Mouse (Mus musculus) kidney, embryonic 16.5 days (tissue): ENCODE results near the gene Trpc4ap. TPM values are rescaled to one million over a fixed set of nuclear protein-coding genes. Genes with fewer than 3 reads are reported as not detected.
"Not testable (repeated sequence)": the region's sequence is repeated elsewhere in the genome, so short reads cannot be mapped to it uniquely, and the experiment has no call there.

Experiments
- ATAC-seq: fragments of 200-750 bp; cut with Nextera tagmentation; 2 replicates; pipeline ENCODE4 v1.8.0; 2017; ENCODE audit warnings: moderate TSS enrichment; ENCODE audit not compliant: low FRiP score, low TSS enrichment
- H3K27ac ChIP-seq: fragments of 300-500 bp; sonication (generic); 2 replicates; pipeline ENCODE4 v1.5.1; 2014; ENCODE audit warnings: low read length
- H3K27me3 ChIP-seq: fragments of 300-500 bp; sonication (generic); 2 replicates; pipeline ENCODE4 v1.6.1; 2014; ENCODE audit warnings: low read length, control low read depth, mixed read lengths; ENCODE audit not compliant: insufficient read depth
- H3K36me3 ChIP-seq: fragments of 300-500 bp; sonication (generic); 2 replicates; pipeline ENCODE4 v1.6.1; 2014; ENCODE audit warnings: low read length, control low read depth, mixed read lengths; ENCODE audit not compliant: insufficient read depth
- H3K4me1 ChIP-seq: fragments of 300-500 bp; sonication (generic); 2 replicates; pipeline ENCODE4 v1.6.1; 2014; ENCODE audit warnings: low read length, control low read depth, mixed read lengths; ENCODE audit not compliant: insufficient read depth
- H3K4me2 ChIP-seq: fragments of 300-500 bp; sonication (generic); replicated peaks from 2 replicates; pipeline ENCODE4 v1.6.1; 2014; ENCODE audit warnings: low read depth, low read length
- H3K4me3 ChIP-seq: fragments of 300-500 bp; sonication (generic); 2 replicates; pipeline ENCODE4 v1.5.1; 2014; ENCODE audit warnings: mild to moderate bottlenecking, low read length
- H3K9ac ChIP-seq: fragments of 300-500 bp; sonication (generic); replicated peaks from 2 replicates; pipeline ENCODE4 v1.6.1; 2014; ENCODE audit warnings: low read length
- H3K9me3 ChIP-seq: fragments of 300-500 bp; sonication (generic); 2 replicates; pipeline ENCODE4 v1.6.1; 2016; ENCODE audit warnings: low read length, control low read depth
- WGBS: fragments of 180-500 bp; shearing (Covaris S2); extraction: QIAGEN DNeasy Blood & Tissue Kit; methylation state at CpG from one replicate; pipeline ENCODE4 v1.1.7; 2014; 5-methylcytosine and 5-hydroxymethylcytosine counted together
- polyA plus RNA-seq: library from polyadenylated mRNA; unstranded; fragments of >200 nt; fragmentation: Nextera tagmentation; extraction: Ambion mirVana; gene quantifications from 2 replicates; pipeline ENCODE4 v1.2.1, GENCODE M21; 2015

The Trpc4ap gene
- polyA plus RNA-seq, 1 experiment from 2014 or later, result 135 TPM

GRCm38 (mm10) chr2:155724526-155724925, 32.3 kb upstream of the Trpc4ap start:
- 79% methylated on average over 6 of the region's 6 CpGs for WGBS
- no peak for ATAC-seq
- H3K9me3 ChIP-seq, result no peaks in the 10 kb centered on the region
- no peaks in the 10 kb centered on the region for H3K36me3 ChIP-seq
- no peak overlapping the region for H3K27ac ChIP-seq
- no peak overlapping the region for H3K4me3 ChIP-seq
- no peak overlapping the region for H3K9ac ChIP-seq
- no peaks in the 10 kb centered on the region for H3K27me3 ChIP-seq
- no peak overlapping the region for H3K4me2 ChIP-seq
- peaks cover 8% of the 10 kb centered on the region for H3K4me1 ChIP-seq

- Histone ChIP-seq H3K4me1 (peaks cover 8% of the 10 kb centered on the region), H3K27ac (no peak overlapping the region), H3K9ac (no peak overlapping the region), H3K4me2 (no peak overlapping the region), H3K4me3 (no peak overlapping the region), H3K27me3 (no peaks in the 10 kb centered on the region), H3K9me3 (no peaks in the 10 kb centered on the region), H3K36me3 (no peaks in the 10 kb centered on the region)
- 75% methylated on average over 5 of the region's 5 CpGs for WGBS
- no peak for ATAC-seq
These were observed 31.9 kb upstream of the Trpc4ap start for GRCm38 (mm10) chr2:155724036-155724435.

- no peak for ATAC-seq
- Histone ChIP-seq H3K9ac (no peak overlapping the region), H3K4me2 (no peak overlapping the region), H3K27me3 (no peaks in the 10 kb centered on the region), H3K36me3 (peaks cover 5% of the 10 kb centered on the region; the same call in 1 of the 2 replicates), H3K4me3 (no peak overlapping the region), H3K27ac (no peak overlapping the region), H3K4me1 (no peaks in the 10 kb centered on the region), H3K9me3 (no peaks in the 10 kb centered on the region)
- WGBS, result 82% methylated on average over 5 of the region's 5 CpGs
These were observed 28.4 kb upstream of the Trpc4ap start for GRCm38 (mm10) chr2:155720585-155720984.

- no peak overlapping the region for H3K4me2 ChIP-seq
- ATAC-seq, result no peak
- peaks cover 12% of the 10 kb centered on the region; the same call in 1 of the 2 replicates for H3K36me3 ChIP-seq
- no peak overlapping the region for H3K9ac ChIP-seq
- H3K27ac ChIP-seq, result no peak overlapping the region
- no peaks in the 10 kb centered on the region for H3K9me3 ChIP-seq
- H3K4me1 ChIP-seq, result no peaks in the 10 kb centered on the region
- WGBS, result 86% methylated on average over 12 of the region's 12 CpGs
- no peaks in the 10 kb centered on the region for H3K27me3 ChIP-seq
- no peak overlapping the region for H3K4me3 ChIP-seq
These were observed 25.2 kb upstream of the Trpc4ap start for GRCm38 (mm10) chr2:155717082-155717990.

GRCm38 (mm10) chr2:155710557-155710956, 18.4 kb upstream of the Trpc4ap start:
- 91% methylated on average over 11 of the region's 11 CpGs for WGBS
- ATAC-seq, result no peak
- no peak overlapping the region for H3K9ac ChIP-seq
- no peaks in the 10 kb centered on the region for H3K9me3 ChIP-seq
- H3K4me1 ChIP-seq, result no peaks in the 10 kb centered on the region
- H3K27me3 ChIP-seq, result no peaks in the 10 kb centered on the region
- H3K4me2 ChIP-seq, result no peak overlapping the region
- no peak overlapping the region for H3K4me3 ChIP-seq
- no peak overlapping the region for H3K27ac ChIP-seq
- peaks cover 26% of the 10 kb centered on the region; the same call in 1 of the 2 replicates for H3K36me3 ChIP-seq

GRCm38 (mm10) chr2:155707251-155707650, 15.1 kb upstream of the Trpc4ap start:
- Histone ChIP-seq H3K4me2 (no peak overlapping the region), H3K4me1 (no peaks in the 10 kb centered on the region), H3K4me3 (no peak overlapping the region), H3K27me3 (no peaks in the 10 kb centered on the region), H3K9ac (no peak overlapping the region), H3K9me3 (no peaks in the 10 kb centered on the region), H3K27ac (no peak overlapping the region), H3K36me3 (peaks cover 18% of the 10 kb centered on the region; the same call in 1 of the 2 replicates)
- ATAC-seq, result no peak
- 80% methylated on average over 4 of the region's 4 CpGs for WGBS

- no peaks in the 10 kb centered on the region for H3K4me1 ChIP-seq
- no peak overlapping the region for H3K4me3 ChIP-seq
- H3K27ac ChIP-seq, result no peak overlapping the region
- H3K27me3 ChIP-seq, result no peaks in the 10 kb centered on the region
- 73% methylated on average over 4 of the region's 4 CpGs for WGBS
- H3K36me3 ChIP-seq, result 0 out of 2 replicates have a peak, but pooled peaks cover 12% of the 10 kb centered on the region
- no peaks in the 10 kb centered on the region for H3K9me3 ChIP-seq
- H3K4me2 ChIP-seq, result no peak overlapping the region
- ATAC-seq, result no peak
- H3K9ac ChIP-seq, result no peak overlapping the region
These were observed 11.4 kb upstream of the Trpc4ap start for GRCm38 (mm10) chr2:155703630-155704029.

GRCm38 (mm10) chr2:155701399-155701919, 9.3 kb upstream of the Trpc4ap start:
- Histone ChIP-seq H3K4me3 (no peak overlapping the region), H3K4me2 (no peak overlapping the region), H3K4me1 (no peaks in the 10 kb centered on the region), H3K9me3 (no peaks in the 10 kb centered on the region), H3K36me3 (0 out of 2 replicates have a peak, but pooled peaks cover 11% of the 10 kb centered on the region), H3K27me3 (no peaks in the 10 kb centered on the region), H3K9ac (no peak overlapping the region), H3K27ac (no peak overlapping the region)
- WGBS, result 91% methylated on average over 19 of the region's 19 CpGs
- ATAC-seq, result no peak

- not testable (repeated sequence) for H3K27ac ChIP-seq, H3K4me2 ChIP-seq, H3K27me3 ChIP-seq, ATAC-seq, H3K36me3 ChIP-seq, H3K4me3 ChIP-seq, H3K4me1 ChIP-seq, H3K9me3 ChIP-seq, H3K9ac ChIP-seq
- 88% methylated on average over 6 of the region's 6 CpGs for WGBS
These were observed 6.3 kb upstream of the Trpc4ap start for GRCm38 (mm10) chr2:155698443-155698842.

- Histone ChIP-seq H3K4me3 (no peak overlapping the region), H3K36me3 (0 out of 2 replicates have a peak, but pooled peaks cover 7% of the 10 kb centered on the region), H3K27ac (no peak overlapping the region), H3K27me3 (no peaks in the 10 kb centered on the region), H3K4me2 (no peak overlapping the region), H3K9ac (no peak overlapping the region), H3K9me3 (no peaks in the 10 kb centered on the region), H3K4me1 (no peaks in the 10 kb centered on the region)
- no peak for ATAC-seq
- WGBS, result 75% methylated on average over 7 of the region's 7 CpGs
These were observed 4.7 kb upstream of the Trpc4ap start for GRCm38 (mm10) chr2:155696851-155697250.
